Comparison of ENCODE assay signal across 11 mouse cellular contexts in the genomic region with DNA sequence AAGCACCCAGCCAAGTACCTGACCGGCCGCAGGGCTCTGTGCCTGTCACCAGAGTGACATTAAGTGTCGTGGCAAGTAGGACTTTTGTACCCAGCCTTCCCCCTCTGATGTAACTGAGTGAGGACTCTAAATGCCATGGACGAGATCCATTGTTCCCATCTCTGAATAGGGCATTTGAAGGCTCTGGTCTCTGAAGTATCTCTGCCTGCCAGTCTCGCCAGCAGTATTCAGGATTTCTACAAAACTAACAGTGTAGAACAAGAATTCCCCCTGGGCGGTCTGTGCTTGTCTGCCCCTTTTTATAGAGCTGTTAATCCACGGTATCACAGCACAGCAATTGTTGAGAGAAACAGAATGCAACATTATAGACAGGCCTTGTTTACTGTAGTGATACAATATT.
DNase-seq lines count a peak whose midpoint lies in the region; ATAC-seq and TF ChIP-seq lines count a peak whose summit lies in the region.
"Had no signal": no experiment of that assay in that cellular context is flagged by ENCODE, and none has a peak within 500 bp of the region (broad histone marks: within the 10 kb centered on the region; RNA-seq: fewer than 3 reads in every experiment).

No protein-coding gene starts in this region.

- H3K27me3 ChIP-seq in liver, postnatal 0 days (ENCODE audit: insufficient read depth, low read length): no peaks in the 10 kb centered on the region
- no peaks in the 10 kb centered on the region for H3K27me3 ChIP-seq in liver, embryonic 12.5 days (replicated peaks)
- H3K27me3 ChIP-seq in forebrain, embryonic 13.5 days: no peaks in the 10 kb centered on the region
- no peaks in the 10 kb centered on the region for H3K27me3 ChIP-seq in hindbrain, embryonic 15.5 days
- H3K27me3 ChIP-seq in neural tube, embryonic 14.5 days (ENCODE audit: control insufficient read depth, insufficient read depth, low read length): no peaks in the 10 kb centered on the region

- H3K4me2 ChIP-seq in liver, postnatal 0 days (ENCODE audit: low read depth, low read length): no peak overlapping the region
- H3K4me2 ChIP-seq in liver, embryonic 12.5 days: no peak overlapping the region
- H3K4me2 ChIP-seq in forebrain, embryonic 13.5 days: no peak overlapping the region
- no peak overlapping the region for H3K4me2 ChIP-seq in hindbrain, embryonic 15.5 days
- H3K4me2 ChIP-seq in neural tube, embryonic 14.5 days (ENCODE audit: low read depth, low read length): no peak overlapping the region

- peak; percentile 38; the same call in 1 of the 2 replicates for ATAC-seq in liver, postnatal 0 days
- no peak for ATAC-seq in liver, embryonic 12.5 days
- peak; percentile 28 for ATAC-seq in forebrain, embryonic 13.5 days
- peak; percentile 32; the same call in 1 of the 2 replicates for ATAC-seq in hindbrain, embryonic 15.5 days (ENCODE audit: low FRiP score, low read depth)
- peak; percentile 65; the same call in 1 of the 2 replicates for ATAC-seq in neural tube, embryonic 14.5 days (ENCODE audit: low read depth)
- ATAC-seq: lung, postnatal 0 days had no signal

- H3K4me3 ChIP-seq in liver, postnatal 0 days (ENCODE audit: low read depth, low read length): no peak overlapping the region
- no peak overlapping the region for H3K4me3 ChIP-seq in liver, embryonic 12.5 days
- H3K4me3 ChIP-seq in forebrain, embryonic 13.5 days: no peak overlapping the region
- no peak overlapping the region for H3K4me3 ChIP-seq in hindbrain, embryonic 15.5 days
- no peak overlapping the region for H3K4me3 ChIP-seq in neural tube, embryonic 14.5 days (ENCODE audit: low read depth, low read length)

- H3K9me3 ChIP-seq in liver, postnatal 0 days (ENCODE audit: low read length): no peaks in the 10 kb centered on the region
- H3K9me3 ChIP-seq in liver, embryonic 12.5 days (replicated peaks): 0 out of 2 replicates have a peak, but pooled peaks cover 4% of the 10 kb centered on the region
- H3K9me3 ChIP-seq in forebrain, embryonic 13.5 days (replicated peaks): no peaks in the 10 kb centered on the region
- no peaks in the 10 kb centered on the region for H3K9me3 ChIP-seq in hindbrain, embryonic 15.5 days
- H3K9me3 ChIP-seq in neural tube, embryonic 14.5 days (ENCODE audit: control insufficient read depth, low read length): no peaks in the 10 kb centered on the region

- WGBS in liver, postnatal 0 days (ENCODE audit: insufficient replicate concordance): 69% methylated on average over 7 of the region's 7 CpGs
- WGBS in liver, embryonic 12.5 days (ENCODE audit: insufficient replicate concordance): 70% methylated on average over 7 of the region's 7 CpGs
- WGBS in forebrain, embryonic 13.5 days: 15% methylated on average over 7 of the region's 7 CpGs
- 21% methylated on average over 7 of the region's 7 CpGs for WGBS in hindbrain, embryonic 15.5 days
- 19% methylated on average over 7 of the region's 7 CpGs for WGBS in neural tube, embryonic 14.5 days

- H3K36me3 ChIP-seq in liver, postnatal 0 days (replicated peaks; ENCODE audit: insufficient read depth, low read length): no peaks in the 10 kb centered on the region
- H3K36me3 ChIP-seq in liver, embryonic 12.5 days: no peaks in the 10 kb centered on the region
- H3K36me3 ChIP-seq in forebrain, embryonic 13.5 days (ENCODE audit: poor library complexity, severe bottlenecking): no peaks in the 10 kb centered on the region
- H3K36me3 ChIP-seq in hindbrain, embryonic 15.5 days: no peaks in the 10 kb centered on the region
- H3K36me3 ChIP-seq in neural tube, embryonic 14.5 days (ENCODE audit: control insufficient read depth, insufficient read depth, low read length): no peaks in the 10 kb centered on the region

- H3K27ac ChIP-seq in liver, postnatal 0 days (ENCODE audit: low read depth): no peak overlapping the region
- no peak overlapping the region for H3K27ac ChIP-seq in liver, embryonic 12.5 days
- peak overlapping the region; percentile 48; the same call in 1 of the 2 replicates for H3K27ac ChIP-seq in forebrain, embryonic 13.5 days
- H3K27ac ChIP-seq in hindbrain, embryonic 15.5 days (replicated peaks): peak overlapping the region; percentile 57
- H3K27ac ChIP-seq in neural tube, embryonic 14.5 days (ENCODE audit: low read depth, low read length): peak overlapping the region; percentile 48; the same call in 1 of the 2 replicates
- H3K27ac ChIP-seq: stomach, postnatal 0 days had no signal

- H3K4me1 ChIP-seq in liver, postnatal 0 days (ENCODE audit: insufficient read depth): no peaks in the 10 kb centered on the region; the same call in 1 of the 2 replicates
- H3K4me1 ChIP-seq in liver, embryonic 12.5 days: no peaks in the 10 kb centered on the region
- H3K4me1 ChIP-seq in forebrain, embryonic 13.5 days: peaks cover 35% of the 10 kb centered on the region
- H3K4me1 ChIP-seq in hindbrain, embryonic 15.5 days (replicated peaks): peaks cover 43% of the 10 kb centered on the region
- peaks cover 16% of the 10 kb centered on the region for H3K4me1 ChIP-seq in neural tube, embryonic 14.5 days (ENCODE audit: control insufficient read depth, insufficient read depth, low read length)

- no peak for TF ChIP-seq EP300 in liver, postnatal 0 days (IDR thresholded peaks at IDR 0.05; ENCODE audit: low read depth)

- H3K9ac ChIP-seq in liver, postnatal 0 days (replicated peaks): no peak overlapping the region
- H3K9ac ChIP-seq in liver, embryonic 12.5 days: no peak overlapping the region
- peak overlapping the region; percentile 12; the same call in 1 of the 2 replicates for H3K9ac ChIP-seq in forebrain, embryonic 13.5 days
- H3K9ac ChIP-seq in hindbrain, embryonic 15.5 days: no peak overlapping the region
- H3K9ac ChIP-seq in neural tube, embryonic 14.5 days (replicated peaks; ENCODE audit: low read depth, low read length): no peak overlapping the region

- no peak for DNase-seq in liver, postnatal 0 days
- no peak for DNase-seq in T-cell, adult 2 months (ENCODE audit: low spot score)
- DNase-seq in left cerebral cortex, adult 9 months (ENCODE audit: low spot score in 2 of 2): no peak
- DNase-seq: cerebellum, postnatal 14 days; right cerebral cortex, postnatal 25 days had no signal

- no peak for TF ChIP-seq CTCF in liver, postnatal 0 days (IDR thresholded peaks at IDR 0.05; ENCODE audit: low read depth)

Comparison
In these comparisons a context has a peak if more than half of its experiments do, and no peak if none do; other contexts are left out.
1. H3K27ac ChIP-seq: peak in forebrain, embryonic 13.5 days (single experiment), hindbrain, embryonic 15.5 days (single experiment) and neural tube, embryonic 14.5 days (single experiment); none in liver, postnatal 0 days (single experiment) and liver, embryonic 12.5 days (single experiment).